Mouse (Mus musculus): ENCODE results near the gene Sspo.
A peak's percentile ranks its signal among the peaks of the same experiment; 100 is the strongest.

Gene Sspo

DNA sequence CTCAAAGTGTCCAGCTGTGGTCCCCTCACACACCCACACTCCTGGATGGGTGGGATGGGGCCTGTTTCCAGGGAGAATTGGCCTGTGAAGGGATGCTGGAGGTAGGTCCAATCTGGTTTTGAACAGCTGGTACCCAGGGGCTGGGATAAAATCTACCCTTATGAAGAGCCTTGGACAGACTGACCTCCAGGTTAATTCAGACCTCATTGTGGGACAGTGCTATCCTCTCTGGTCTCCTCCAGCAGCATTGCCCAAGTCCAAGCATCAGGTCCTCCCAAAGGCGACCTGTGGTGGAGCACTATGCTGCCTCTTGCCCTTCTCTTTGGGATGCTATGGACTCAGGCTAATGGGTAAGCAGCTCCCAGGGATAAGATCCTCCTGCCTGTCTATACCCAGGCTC lies at the start of gene Sspo:
Gene Sspo, plus strand, starts transcription at position 301 of the 400 bp plus-strand sequence.
- no peak for DNase-seq (ENCODE audit: low spot score)

- DNase-seq (ENCODE audit: low spot score) = no peak
Observed at GRCm38 (mm10) chr6:48399906-48400305, 48.1 kb upstream of the Sspo start.

GRCm38 (mm10) chr6:48404071-48404470 lies 44.0 kb upstream of the Sspo start:
- no peak for DNase-seq (ENCODE audit: low spot score)

DNA sequence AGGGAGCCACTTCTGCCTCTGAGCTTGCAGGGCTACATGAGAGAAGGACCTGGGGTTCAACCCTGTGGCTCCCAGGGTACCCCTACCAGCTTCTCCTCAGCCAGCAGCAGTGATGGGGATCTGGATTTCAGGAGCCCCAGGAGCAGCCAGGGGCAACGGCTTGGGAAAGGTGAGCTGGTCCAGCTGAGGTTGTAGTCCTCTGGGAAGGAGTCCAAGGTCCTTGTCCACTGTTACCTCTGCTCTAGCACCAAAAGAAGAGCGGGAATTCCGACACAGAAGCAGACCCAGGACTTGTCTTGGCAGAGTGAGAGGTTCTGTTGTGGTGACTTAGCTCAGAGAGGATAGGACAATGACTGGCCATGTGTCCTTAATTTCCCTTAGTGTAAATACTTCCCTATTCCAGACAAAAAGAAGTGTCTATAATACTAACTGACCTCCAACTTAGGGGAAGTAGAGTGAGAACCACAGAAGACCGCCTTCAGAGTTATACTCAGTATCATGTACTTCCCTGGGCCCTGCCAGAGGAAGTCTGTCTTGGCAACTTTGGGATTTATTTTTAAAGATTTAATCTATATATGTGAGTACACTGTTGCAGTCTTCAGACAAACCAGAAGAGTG lies 38.2 kb upstream of the Sspo start:
- no peak for DNase-seq (ENCODE audit: low spot score)

- no peak for DNase-seq (ENCODE audit: low spot score)
Observed at GRCm38 (mm10) chr6:48410551-48410950, 37.5 kb upstream of the Sspo start.

DNA sequence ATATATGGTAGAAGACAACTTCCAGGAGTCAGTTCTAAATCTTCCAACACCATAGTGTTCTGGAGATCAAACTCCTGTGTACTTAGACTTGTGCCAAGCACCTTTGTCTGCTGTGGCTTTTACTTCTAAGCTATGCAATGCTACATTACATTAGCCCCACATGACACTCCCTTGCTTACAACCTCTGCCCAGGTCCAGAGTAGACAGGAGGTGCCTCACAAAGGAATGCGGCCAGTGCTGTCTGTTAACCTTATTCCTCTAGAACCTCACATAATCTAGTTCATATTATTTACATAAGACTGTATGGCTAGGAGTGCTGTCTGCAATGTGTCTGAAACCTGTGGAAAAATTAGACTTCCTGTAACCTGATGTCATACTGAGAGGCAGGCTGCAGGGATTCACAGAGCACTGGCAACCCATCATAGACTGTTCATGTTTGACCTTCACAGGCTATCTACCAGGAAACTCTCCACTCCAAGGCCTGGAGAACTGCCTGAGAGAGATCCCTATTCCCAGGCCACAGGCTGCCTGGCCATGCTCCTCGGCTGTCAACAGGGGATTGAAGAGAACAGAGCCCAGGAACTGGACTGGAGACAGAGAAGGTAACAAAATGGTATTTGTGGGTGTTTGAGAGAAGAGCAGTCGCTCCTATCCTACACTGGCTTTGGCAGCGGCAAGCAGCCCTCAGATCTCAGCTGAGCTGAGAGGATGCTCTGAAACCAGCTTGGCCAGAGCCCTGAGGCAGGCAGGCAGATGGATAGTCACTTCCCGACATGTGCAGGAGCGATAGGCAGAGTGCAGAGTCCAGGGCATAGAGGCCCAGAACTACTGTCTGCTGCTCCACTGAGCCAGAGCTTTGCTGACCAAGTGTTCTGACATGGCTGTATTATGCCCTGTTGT lies 36.6 kb upstream of the Sspo start:
- DNase-seq (ENCODE audit: low spot score) = no peak

DNA sequence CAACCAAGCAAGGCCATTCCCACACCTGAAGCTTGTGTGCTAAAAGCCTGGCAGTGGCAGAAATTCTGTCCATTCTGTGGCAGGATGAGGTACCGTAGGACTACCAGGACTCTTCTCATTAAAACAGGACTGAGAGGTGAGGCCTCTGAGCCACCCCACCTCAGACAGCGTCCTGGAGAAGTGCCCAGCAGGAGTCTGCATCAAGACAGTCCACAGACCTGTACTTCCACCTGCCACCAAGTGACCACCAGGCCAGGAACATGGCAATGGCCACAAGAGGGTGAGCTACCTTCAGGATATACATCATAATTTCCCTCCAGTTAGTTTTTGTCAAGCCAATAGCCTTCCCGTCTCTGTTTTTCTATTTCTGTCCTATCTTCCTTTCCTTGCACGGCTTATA lies 35.9 kb upstream of the Sspo start:
- no peak for DNase-seq (ENCODE audit: low spot score)

- DNase-seq (ENCODE audit: low spot score) = no peak
Observed at GRCm38 (mm10) chr6:48412662-48413061, 35.4 kb upstream of the Sspo start.

DNA sequence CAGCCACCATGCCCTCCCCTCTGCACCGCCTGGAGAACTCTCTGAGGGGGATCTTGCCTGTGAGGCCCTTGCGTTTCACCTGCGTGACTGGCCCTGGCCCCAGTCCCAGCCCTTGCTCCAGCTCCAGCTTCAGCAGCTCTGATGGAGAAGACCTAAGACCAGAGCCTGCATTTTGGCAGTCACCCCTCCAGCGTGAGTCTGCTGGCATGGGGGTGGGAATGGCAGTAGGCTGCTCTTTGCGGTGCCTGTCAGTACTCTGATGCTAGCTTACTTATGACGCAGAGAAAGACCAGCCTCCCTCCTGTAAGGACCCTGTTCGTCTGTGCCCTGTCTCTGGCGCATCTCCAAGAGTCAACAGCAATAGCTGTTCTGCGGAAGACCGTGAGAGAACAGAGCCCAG lies 34.9 kb upstream of the Sspo start:
- no peak for DNase-seq (ENCODE audit: low spot score)

- DNase-seq (ENCODE audit: low spot score) = no peak
Observed at GRCm38 (mm10) chr6:48414886-48415285, 33.1 kb upstream of the Sspo start.

DNA sequence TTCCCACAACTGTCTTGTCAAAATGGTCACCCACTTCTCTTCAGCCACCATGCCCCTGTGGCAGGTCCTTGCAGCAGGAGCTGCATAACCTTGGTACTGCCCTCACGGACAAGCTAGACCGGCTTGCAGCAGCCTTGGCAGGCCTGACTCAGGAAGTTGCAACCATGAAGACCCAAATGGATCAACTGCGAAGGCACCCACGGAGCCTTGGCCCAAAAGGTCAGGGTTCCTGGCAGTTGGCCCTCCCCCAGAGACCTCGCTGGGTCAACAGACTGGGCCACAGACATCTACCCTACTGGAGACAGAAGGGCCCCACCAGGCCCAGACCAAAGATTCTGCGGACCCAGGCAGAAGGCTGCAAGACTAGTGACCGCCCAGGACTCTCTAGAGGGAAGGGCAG lies 32.4 kb upstream of the Sspo start:
- DNase-seq (ENCODE audit: low spot score) = no peak

DNA sequence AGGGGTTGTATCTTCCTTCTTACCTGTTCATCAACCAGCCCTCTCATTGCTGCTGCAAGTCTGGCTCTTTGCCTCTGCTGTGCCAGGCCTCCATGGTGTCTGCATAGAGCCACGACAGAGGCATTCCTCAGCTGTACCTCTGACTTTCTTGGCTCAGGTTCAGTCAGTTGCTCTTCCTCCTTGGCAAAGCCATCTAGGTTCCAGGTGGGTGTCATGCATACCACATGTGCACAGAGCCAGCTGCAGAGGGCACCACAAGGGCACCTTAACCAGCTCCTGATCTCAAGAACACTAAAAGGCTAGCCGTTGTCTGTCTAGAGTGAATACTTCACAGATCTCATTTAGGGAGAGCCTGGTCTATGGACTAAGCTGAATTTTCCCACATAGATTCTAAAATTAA lies 31.5 kb upstream of the Sspo start:
- no peak for DNase-seq (ENCODE audit: low spot score)

DNA sequence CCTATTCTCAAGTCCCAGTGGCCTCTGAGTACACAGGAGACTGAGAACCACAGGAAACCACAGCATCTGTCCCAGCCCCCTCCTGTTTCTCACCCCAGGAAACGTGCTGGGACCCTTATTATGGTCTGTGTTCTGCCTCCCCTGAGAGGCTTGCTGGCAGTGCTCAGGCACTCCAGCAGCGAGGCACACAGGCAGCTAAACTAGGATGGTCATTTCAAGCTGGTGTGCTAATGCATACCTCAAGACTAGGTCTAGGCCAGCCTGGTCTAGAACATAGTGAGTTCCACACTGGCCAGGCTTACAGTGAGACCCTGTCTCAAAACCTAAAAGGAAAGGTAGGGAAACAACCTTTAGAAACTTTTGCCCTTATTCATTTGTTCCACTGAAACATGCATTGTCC lies 27.4 kb upstream of the Sspo start:
- DNase-seq (ENCODE audit: low spot score) = no peak

DNA sequence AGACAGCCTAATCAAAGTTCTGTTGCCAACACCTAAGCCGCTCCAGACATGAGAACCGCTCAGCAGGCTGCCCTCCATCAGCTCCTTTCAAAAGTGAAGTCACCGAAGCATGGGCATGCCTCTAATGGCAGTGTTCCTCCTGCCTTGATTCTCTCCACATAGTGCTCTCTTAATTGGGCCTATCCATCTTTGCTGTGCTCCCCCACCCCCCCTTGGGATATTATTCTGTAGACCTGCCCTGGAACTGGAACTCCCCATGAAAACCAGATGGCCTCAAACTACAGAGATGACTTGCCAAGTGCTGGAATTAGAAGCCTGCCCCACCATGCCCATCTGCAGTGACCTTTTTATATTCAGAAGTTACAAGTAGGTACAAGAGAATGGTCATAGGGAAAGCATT lies 24.7 kb upstream of the Sspo start:
- no peak for DNase-seq (ENCODE audit: low spot score)

DNA sequence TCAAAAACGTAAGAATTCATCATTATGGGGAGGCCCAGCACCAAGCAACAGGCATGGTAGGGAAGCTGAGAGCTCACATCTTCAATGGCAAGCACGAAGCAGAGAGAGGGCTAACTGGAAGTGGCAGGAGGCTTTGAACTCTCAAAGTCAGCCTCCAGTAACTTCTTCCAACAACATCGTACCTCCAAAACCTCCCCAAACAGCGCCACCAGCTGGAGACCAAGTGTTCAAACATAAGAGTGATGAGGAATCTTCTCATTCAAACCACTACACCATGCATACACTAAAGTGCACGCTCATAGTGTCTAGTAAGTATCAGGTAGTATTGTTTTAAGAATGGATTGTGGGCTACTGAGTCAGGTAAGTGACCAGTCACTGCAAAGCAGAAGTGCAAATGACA lies 24.0 kb upstream of the Sspo start:
- DNase-seq (ENCODE audit: low spot score) = no peak

GRCm38 (mm10) chr6:48426956-48427355 lies 21.1 kb upstream of the Sspo start:
- no peak for DNase-seq (ENCODE audit: low spot score)

- DNase-seq (ENCODE audit: low spot score) = no peak
Observed at GRCm38 (mm10) chr6:48428769-48429557, 19.1 kb upstream of the Sspo start.

DNA sequence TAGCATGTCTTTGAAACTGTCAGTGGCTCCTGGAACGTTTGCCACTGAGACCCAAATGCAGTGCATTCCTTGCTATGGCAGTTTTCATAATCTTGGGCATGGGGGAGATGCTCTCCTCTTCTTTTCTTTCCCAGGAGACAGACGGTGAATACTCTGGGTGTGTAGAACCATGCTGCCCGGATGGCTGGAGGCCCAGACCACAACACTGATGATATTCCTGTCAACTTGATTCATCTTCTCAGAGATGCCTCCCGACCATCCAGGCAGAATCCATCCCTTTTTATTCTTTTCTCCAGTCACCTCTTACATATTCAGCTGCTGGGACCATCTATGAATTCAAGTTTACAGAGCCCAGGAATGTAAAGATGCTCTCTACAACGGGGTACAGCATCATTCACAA lies 17.3 kb upstream of the Sspo start:
- no peak for DNase-seq (ENCODE audit: low spot score)

DNA sequence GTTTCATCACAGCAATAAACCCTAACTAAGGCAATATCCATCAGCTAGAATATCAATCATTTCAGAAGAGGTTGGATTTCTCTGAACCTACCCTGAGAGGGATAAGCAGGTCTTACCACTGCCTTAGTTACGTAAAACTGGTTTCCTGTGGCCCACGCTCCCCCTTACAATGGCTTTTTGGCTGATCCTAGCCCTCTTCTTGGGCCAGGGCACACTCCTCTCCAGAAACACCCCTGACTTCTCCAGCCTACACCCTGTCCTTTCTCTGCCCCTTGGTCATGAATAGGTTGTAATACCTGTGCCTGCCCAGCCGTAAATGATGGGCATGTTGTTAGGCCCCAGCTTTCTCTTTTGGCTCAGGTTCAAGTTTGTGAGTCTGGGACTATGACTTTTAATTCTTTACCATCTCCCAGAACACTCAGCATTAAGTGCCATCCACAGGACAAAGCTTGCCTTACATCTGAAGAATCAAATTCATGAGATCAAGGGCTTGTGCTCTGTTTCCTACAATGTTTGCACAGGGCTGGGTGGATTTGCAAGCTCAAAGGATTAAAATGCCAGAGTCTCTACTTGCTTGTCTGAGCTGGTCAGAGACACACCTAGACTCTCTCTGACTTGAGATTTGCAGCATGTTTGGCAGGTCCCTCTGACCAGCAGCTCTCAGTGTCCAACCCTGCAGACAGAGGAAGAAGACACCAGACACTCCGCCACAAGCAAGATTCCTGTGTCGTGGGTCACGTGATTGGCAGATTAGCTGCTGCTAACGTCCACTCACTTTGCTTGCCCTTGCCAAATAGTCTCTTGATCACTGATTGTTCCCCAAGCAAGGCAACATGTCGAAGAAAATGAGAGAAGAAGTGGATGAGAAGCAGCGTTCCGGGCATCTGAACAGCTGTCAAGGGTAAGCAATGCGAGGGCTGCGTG lies 14.9 kb upstream of the Sspo start:
- peak; percentile 36 for DNase-seq (ENCODE audit: low spot score)

DNA sequence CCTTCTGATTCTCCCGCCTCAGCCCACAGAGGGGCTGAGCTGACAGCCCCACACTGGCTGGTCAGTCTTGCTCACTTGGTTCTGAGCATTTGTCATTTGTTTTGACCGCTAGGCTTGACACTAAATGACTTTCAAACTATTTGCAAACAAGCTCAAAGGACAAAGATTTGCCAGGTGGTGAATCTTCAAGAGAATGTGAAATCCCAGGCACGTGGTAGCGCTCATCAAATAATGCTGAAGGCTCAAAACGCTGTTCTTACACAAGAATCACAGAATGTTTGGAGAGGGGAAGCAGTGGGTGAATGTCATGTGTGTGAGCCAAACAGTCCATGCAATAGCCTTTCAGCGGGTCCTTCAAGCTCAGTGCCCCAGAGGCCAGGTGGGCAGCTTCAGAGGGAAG lies 13.4 kb upstream of the Sspo start:
- no peak for DNase-seq (ENCODE audit: low spot score)

DNA sequence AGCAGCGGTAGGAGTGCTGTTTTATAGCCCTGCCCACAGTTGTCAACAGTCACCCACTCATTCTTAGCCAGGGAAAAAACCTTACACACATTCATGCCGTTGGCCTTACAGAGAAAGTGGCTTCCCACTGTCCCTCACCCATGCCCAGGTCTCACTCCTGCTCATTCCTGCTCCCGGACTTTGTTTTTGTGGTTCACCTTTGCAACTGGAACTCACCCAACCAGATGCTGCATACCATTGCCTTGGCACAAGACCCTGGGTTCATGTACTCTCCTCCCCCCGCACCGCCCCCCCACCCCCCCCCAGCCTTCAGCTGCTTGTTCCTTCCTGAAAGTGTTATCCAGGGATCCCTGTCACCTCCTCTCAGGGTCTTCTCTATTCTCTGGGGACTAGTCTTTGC lies 12.9 kb upstream of the Sspo start:
- DNase-seq (ENCODE audit: low spot score) = no peak
